Mouse (Mus musculus) MEL (cell line): ENCODE measurements around the gene A730061H03Rik. TPM values are rescaled to one million over a fixed set of nuclear protein-coding genes. Genes with fewer than 3 reads are reported as not detected.

Experiments
- DNase-seq: peaks from one replicate; pipeline ENCODE4 v3.0.0; 2011; ENCODE audit warnings: low read depth, low spot score
- H3K27ac ChIP-seq: 2 replicates; pipeline ENCODE4 v1.5.1; 2012; ENCODE audit warnings: low read depth, mild to moderate bottlenecking, control low read depth, low read length, moderate library complexity; ENCODE audit not compliant: control insufficient read depth
- H3K27me3 ChIP-seq, 2 experiments: fragments of 150-350 bp in 1 of 2; sonication (generic) in 1 of 2; 2 replicates each; pipeline ENCODE4 v1.6.1; 2012; ENCODE audit warnings: low read length in 2 of 2, mild to moderate bottlenecking in 2 of 2, improper control_type of control experiment in 1 of 2, moderate library complexity in 1 of 2; ENCODE audit not compliant: insufficient read depth in 2 of 2, control insufficient read depth in 1 of 2
- H3K36me3 ChIP-seq, 2 experiments: 2 replicates each; pipeline ENCODE4 v1.6.1; 2012 to 2014; ENCODE audit warnings: low read length in 2 of 2, improper control_type of control experiment in 1 of 2, inconsistent platforms in 1 of 2, mild to moderate bottlenecking in 1 of 2; ENCODE audit not compliant: insufficient read depth in 2 of 2, control insufficient read depth in 1 of 2
- H3K4me1 ChIP-seq, 2 experiments: fragments of 150-350 bp in 1 of 2; sonication (generic) in 1 of 2; 2 replicates each; pipeline ENCODE4 v1.6.1; 2012; ENCODE audit warnings: low read length in 2 of 2, improper control_type of control experiment in 1 of 2, mild to moderate bottlenecking in 1 of 2; ENCODE audit not compliant: insufficient read depth in 2 of 2, control insufficient read depth in 1 of 2
- H3K4me3 ChIP-seq, 2 experiments: fragments of 150-350 bp in 1 of 2; sonication (generic) in 1 of 2; 2 replicates each; pipeline ENCODE4 v1.5.1; 2012; ENCODE audit warnings: low read depth in 2 of 2, low read length in 2 of 2, mild to moderate bottlenecking in 2 of 2, moderate library complexity in 2 of 2, control low read depth in 1 of 2, improper control_type of control experiment in 1 of 2; ENCODE audit not compliant: control insufficient read depth in 1 of 2, insufficient read depth in 1 of 2
- H3K79me2 ChIP-seq: 2 replicates; pipeline ENCODE4 v1.6.1; 2012; ENCODE audit warnings: mild to moderate bottlenecking, low read length, moderate library complexity; ENCODE audit not compliant: control insufficient read depth, poor library complexity, insufficient read depth
- H3K9ac ChIP-seq: 2 replicates; pipeline ENCODE4 v1.6.1; 2012; ENCODE audit warnings: low read depth, mild to moderate bottlenecking, control low read depth, low read length, moderate library complexity; ENCODE audit not compliant: control insufficient read depth, poor library complexity, severe bottlenecking
- H3K9me3 ChIP-seq: fragments of 150-350 bp; sonication (generic); replicated peaks from 2 replicates; pipeline ENCODE4 v1.6.1; 2012; ENCODE audit warnings: mild to moderate bottlenecking, low read length, improper control_type of control experiment, moderate library complexity; ENCODE audit not compliant: insufficient read depth
- BHLHE40 ChIP-seq: IDR thresholded peaks from 2 replicates; pipeline ENCODE4 v1.6.1; 2012; ENCODE audit warnings: low read depth, mild to moderate bottlenecking, inconsistent platforms, low read length, improper control_type of control experiment, borderline replicate concordance
- CHD1 ChIP-seq: IDR thresholded peaks from 2 replicates; pipeline ENCODE4 v1.6.1; 2012; ENCODE audit warnings: low read depth, mild to moderate bottlenecking, inconsistent platforms, low read length, improper control_type of control experiment
- CTCF ChIP-seq, 3 experiments: IDR thresholded peaks in 2 of 3; conservative IDR thresholded peaks in 1 of 3; 2 replicates each; pipeline ENCODE4 v1.5.1; 2011 to 2012; ENCODE audit warnings: low read length in 3 of 3, low read depth in 2 of 3, mild to moderate bottlenecking in 2 of 3, improper control_type of control experiment in 1 of 3, inconsistent platforms in 1 of 3, mixed read lengths in 1 of 3, moderate library complexity in 1 of 3; ENCODE audit not compliant: control insufficient read depth in 1 of 3, insufficient read depth in 1 of 3, poor library complexity in 1 of 3, severe bottlenecking in 1 of 3
- E2F4 ChIP-seq: IDR thresholded peaks from 2 replicates; pipeline ENCODE4 v1.6.1; 2011; ENCODE audit warnings: low read depth, low read length, improper control_type of control experiment, borderline replicate concordance
- ELF1 ChIP-seq: IDR thresholded peaks from 2 replicates; pipeline ENCODE4 v1.6.1; 2014; ENCODE audit warnings: low read depth, mild to moderate bottlenecking, inconsistent platforms, low read length, improper control_type of control experiment, moderate library complexity
- EP300 ChIP-seq, 2 experiments: IDR thresholded peaks; 2 replicates each; pipeline ENCODE4 v1.6.1; 2011; ENCODE audit warnings: improper control_type of control experiment in 2 of 2, low read length in 2 of 2, low read depth in 1 of 2, mild to moderate bottlenecking in 1 of 2
- ETS1 ChIP-seq: IDR thresholded peaks from 2 replicates; pipeline ENCODE4 v1.6.1; 2012; ENCODE audit warnings: low read depth, mild to moderate bottlenecking, inconsistent platforms, low read length, improper control_type of control experiment, moderate library complexity
- GABPA ChIP-seq: IDR thresholded peaks from 2 replicates; pipeline ENCODE4 v1.6.1; 2012; ENCODE audit warnings: low read depth, mild to moderate bottlenecking, inconsistent platforms, low read length, improper control_type of control experiment, moderate library complexity
- GATA1 ChIP-seq: IDR thresholded peaks from 2 replicates; pipeline ENCODE4 v1.6.1; 2011; ENCODE audit warnings: low read depth, low read length, improper control_type of control experiment
- HCFC1 ChIP-seq: IDR thresholded peaks from 2 replicates; pipeline ENCODE4 v1.6.1; 2012; ENCODE audit warnings: low read depth, mild to moderate bottlenecking, inconsistent platforms, low read length, improper control_type of control experiment, moderate library complexity
- JUND ChIP-seq: IDR thresholded peaks from 2 replicates; pipeline ENCODE4 v1.6.1; 2011; ENCODE audit warnings: low read depth, mild to moderate bottlenecking, improper control_type of control experiment, low read length
- KAT2A ChIP-seq: conservative IDR thresholded peaks from 2 replicates; pipeline ENCODE4 v1.6.1; 2012; ENCODE audit warnings: low read depth, low read length, improper control_type of control experiment, inconsistent platforms
- MAFK ChIP-seq: IDR thresholded peaks from 2 replicates; pipeline ENCODE4 v1.6.1; 2011; ENCODE audit warnings: low read depth, mild to moderate bottlenecking, low read length, improper control_type of control experiment, borderline replicate concordance
- MAX ChIP-seq: IDR thresholded peaks from 2 replicates; pipeline ENCODE4 v1.6.1; 2011; ENCODE audit warnings: low read length, improper control_type of control experiment
- MEF2A ChIP-seq: IDR thresholded peaks from 2 replicates; pipeline ENCODE4 v1.6.1; 2014; ENCODE audit warnings: low read depth, mild to moderate bottlenecking, inconsistent platforms, low read length, improper control_type of control experiment; ENCODE audit not compliant: poor library complexity, insufficient replicate concordance, severe bottlenecking; ENCODE audit errors: extremely low read depth
- MXI1 ChIP-seq: IDR thresholded peaks from 2 replicates; pipeline ENCODE4 v1.6.1; 2011; ENCODE audit warnings: mild to moderate bottlenecking, low read depth, low read length, improper control_type of control experiment
- MYB ChIP-seq: IDR thresholded peaks from 2 replicates; pipeline ENCODE4 v1.6.1; 2011; ENCODE audit warnings: mild to moderate bottlenecking, low read depth, low read length, improper control_type of control experiment
- MYC ChIP-seq: IDR thresholded peaks from 2 replicates; pipeline ENCODE4 v1.6.1; 2011; ENCODE audit warnings: low read depth, mild to moderate bottlenecking, low read length, improper control_type of control experiment, moderate library complexity
- NRF1 ChIP-seq: IDR thresholded peaks from 2 replicates; pipeline ENCODE4 v1.6.1; 2014; ENCODE audit warnings: low read depth, mild to moderate bottlenecking, inconsistent platforms, low read length, improper control_type of control experiment, moderate library complexity; ENCODE audit not compliant: poor library complexity, insufficient read depth, severe bottlenecking
- POLR2A ChIP-seq, 2 experiments: IDR thresholded peaks; 2 replicates each; pipeline ENCODE4 v1.6.1; 2011 to 2012; ENCODE audit warnings: low read length in 2 of 2, mild to moderate bottlenecking in 2 of 2, control low read depth in 1 of 2, improper control_type of control experiment in 1 of 2, low read depth in 1 of 2, moderate library complexity in 1 of 2; ENCODE audit not compliant: control insufficient read depth in 1 of 2, insufficient read depth in 1 of 2, poor library complexity in 1 of 2
- POLR2AphosphoS2 ChIP-seq: IDR thresholded peaks from 2 replicates; pipeline ENCODE4 v1.6.1; 2011; ENCODE audit warnings: low read length, improper control_type of control experiment
- RAD21 ChIP-seq: IDR thresholded peaks from 2 replicates; pipeline ENCODE4 v1.6.1; 2011; ENCODE audit warnings: mild to moderate bottlenecking, low read depth, low read length, improper control_type of control experiment
- SIN3A ChIP-seq: IDR thresholded peaks from 2 replicates; pipeline ENCODE4 v1.6.1; 2012; ENCODE audit warnings: low read length, improper control_type of control experiment, inconsistent platforms
- SMC3 ChIP-seq: IDR thresholded peaks from 2 replicates; pipeline ENCODE4 v1.6.1; 2011; ENCODE audit warnings: low read depth, low read length, improper control_type of control experiment
- TBP ChIP-seq: IDR thresholded peaks from 2 replicates; pipeline ENCODE4 v1.8.0; 2011; ENCODE audit warnings: low read depth, low read length, improper control_type of control experiment
- UBTF ChIP-seq: IDR thresholded peaks from 2 replicates; pipeline ENCODE4 v1.6.1; 2012; ENCODE audit warnings: low read depth, mild to moderate bottlenecking, inconsistent platforms, low read length, improper control_type of control experiment, moderate library complexity, borderline replicate concordance; ENCODE audit not compliant: insufficient read depth
- USF1 ChIP-seq: IDR thresholded peaks from 2 replicates; pipeline ENCODE4 v1.6.1; 2014; ENCODE audit warnings: low read depth, mild to moderate bottlenecking, inconsistent platforms, low read length, improper control_type of control experiment, moderate library complexity
- ZC3H11A ChIP-seq: IDR thresholded peaks from 2 replicates; pipeline ENCODE4 v1.6.1; 2012; ENCODE audit warnings: low read depth, mild to moderate bottlenecking, inconsistent platforms, low read length, improper control_type of control experiment
- ZKSCAN1 ChIP-seq: IDR thresholded peaks from 2 replicates; pipeline ENCODE4 v1.6.1; 2012; ENCODE audit warnings: low read depth, mild to moderate bottlenecking, inconsistent platforms, low read length, improper control_type of control experiment, moderate library complexity
- ZMIZ1 ChIP-seq: IDR thresholded peaks from 2 replicates; pipeline ENCODE4 v1.6.1; 2012; ENCODE audit warnings: low read depth, mild to moderate bottlenecking, inconsistent platforms, low read length, improper control_type of control experiment, moderate library complexity
- ZNF384 ChIP-seq: IDR thresholded peaks from 2 replicates; pipeline ENCODE4 v1.6.1; 2012; ENCODE audit warnings: low read depth, mild to moderate bottlenecking, inconsistent platforms, low read length, improper control_type of control experiment
- polyA plus RNA-seq, 2 experiments: library from polyadenylated mRNA; stranded (reverse) in 1 of 2; unstranded in 1 of 2; fragments of >175 nt in 1 of 2; fragments of >200 nt in 1 of 2; gene quantifications; 2 replicates each; pipeline versions ENCODE4 v1.2.1 to v1.2.4; 2012; ENCODE audit warnings: low replicate concordance in 2 of 2, low read depth in 1 of 2; ENCODE audit not compliant: insufficient read length in 2 of 2, insufficient read depth in 1 of 2, missing spikeins in 1 of 2
- total RNA-seq: library from RNA; depleted of rRNA; stranded (reverse); fragments of 300-350 nt; gene quantifications from 2 replicates; pipeline ENCODE4 v1.2.3, GENCODE M21; 2012

A730061H03Rik gene
- total and polyA plus RNA-seq, 3 experiments = 0.73 to 0.86 TPM; not detected in 1

GRCm38 (mm10) chr14:55565748-55566147 lies 5.5 kb upstream of the A730061H03Rik start:
- Histone ChIP-seq H3K9ac (no peak overlapping the region), H3K4me3 (no peak overlapping the region), H3K27me3 (no peaks in the 10 kb centered on the region), H3K79me2 (no peaks in the 10 kb centered on the region; the same call in 1 of the 2 replicates), H3K27ac (no peak overlapping the region), H3K9me3 (no peaks in the 10 kb centered on the region), H3K36me3 (peaks cover 0 to 4% of the 10 kb centered on the region in 2 experiments; a peak in 2 of 4 replicates), H3K4me1 (peaks cover 3 to 12% of the 10 kb centered on the region in 2 experiments)
- no peak for DNase-seq
- no peak for TF ChIP-seq KAT2A
- TF ChIP-seq MEF2A = no peak
- TF ChIP-seq POLR2A (IDR thresholded peaks at IDR 0.05; ENCODE audit: control insufficient read depth in 1 of 2, insufficient read depth in 1 of 2, low read depth in 1 of 2, low read length in 2 of 2, poor library complexity in 1 of 2) = no peak
- peak in 2 of 3 experiments; percentile 36 to 41; a peak in 4 of 6 replicates for TF ChIP-seq CTCF (IDR thresholded peaks at IDR 0.05 in 2 of 3, conservative IDR thresholded peaks at IDR 0.05 in 1 of 3; ENCODE audit: control insufficient read depth in 1 of 3, insufficient read depth in 1 of 3, low read depth in 2 of 3, low read length in 3 of 3, poor library complexity in 1 of 3, severe bottlenecking in 1 of 3)
- no peak for TF ChIP-seq TBP
- no peak for TF ChIP-seq CHD1
- no peak for TF ChIP-seq MYC
- TF ChIP-seq E2F4 = no peak
- no peak for TF ChIP-seq MAFK
- no peak for TF ChIP-seq MXI1
- no peak for TF ChIP-seq UBTF
- TF ChIP-seq USF1 = no peak
- TF ChIP-seq MAX = no peak
- TF ChIP-seq HCFC1 = no peak
- peak; percentile 30; the same call in 1 of the 2 replicates for TF ChIP-seq ZC3H11A
- no peak for TF ChIP-seq ELF1
- no peak for TF ChIP-seq EP300 (IDR thresholded peaks at IDR 0.05; ENCODE audit: low read depth in 1 of 2, low read length in 2 of 2)
- no peak for TF ChIP-seq NRF1
- TF ChIP-seq GABPA = no peak
- TF ChIP-seq GATA1 = no peak
- TF ChIP-seq ZMIZ1 = no peak
- no peak for TF ChIP-seq POLR2AphosphoS2
- no peak for TF ChIP-seq ZKSCAN1
- no peak for TF ChIP-seq SIN3A
- peak; percentile 40 for TF ChIP-seq SMC3
- TF ChIP-seq RAD21 = peak; percentile 31
- TF ChIP-seq ETS1 = no peak
- TF ChIP-seq ZNF384 = no peak
- TF ChIP-seq JUND = no peak
- TF ChIP-seq MYB = no peak
- no peak for TF ChIP-seq BHLHE40
